Mouse (Mus musculus) limb, embryonic 14.5 days (tissue): ENCODE results near the gene Apoc3. TPM values are rescaled to one million over a fixed set of nuclear protein-coding genes. Genes with fewer than 3 reads are reported as not detected.
A peak's percentile ranks its signal among the peaks of the same experiment; 100 is the strongest.

Experiments used
- ATAC-seq: fragments of 200-750 bp; cut with Nextera tagmentation; 2 replicates; pipeline ENCODE4 v1.8.0; 2017; ENCODE audit warnings: low read depth, moderate number of reproducible peaks, moderate TSS enrichment; ENCODE audit not compliant: low FRiP score
- DNase-seq: peaks from one replicate; pipeline ENCODE4 v3.0.0-alpha.2; 2015; ENCODE audit warnings: low spot score
- H3K27ac ChIP-seq: fragments of 300-500 bp; sonication (generic); replicated peaks from 2 replicates; pipeline ENCODE4 v1.5.1; 2014; ENCODE audit warnings: low read depth, mild to moderate bottlenecking, low read length, moderate library complexity, mixed read lengths
- H3K27me3 ChIP-seq: fragments of 300-500 bp; sonication (generic); 2 replicates; pipeline ENCODE4 v1.6.1; 2014; ENCODE audit warnings: low read length, mixed read lengths; ENCODE audit not compliant: control insufficient read depth, insufficient read depth
- H3K36me3 ChIP-seq: fragments of 300-500 bp; sonication (generic); 2 replicates; pipeline ENCODE4 v1.6.1; 2014; ENCODE audit warnings: mild to moderate bottlenecking, low read length, moderate library complexity, mixed read lengths; ENCODE audit not compliant: control insufficient read depth, insufficient read depth
- H3K4me1 ChIP-seq: fragments of 300-500 bp; sonication (generic); 2 replicates; pipeline ENCODE4 v1.6.1; 2014; ENCODE audit warnings: antibody characterized with exemption, low read length, mixed read lengths; ENCODE audit not compliant: control insufficient read depth, insufficient read depth
- H3K4me2 ChIP-seq: fragments of 300-500 bp; sonication (generic); replicated peaks from 2 replicates; pipeline ENCODE4 v1.6.1; 2014; ENCODE audit warnings: low read depth, mild to moderate bottlenecking, low read length, moderate library complexity; ENCODE audit not compliant: severe bottlenecking
- H3K4me3 ChIP-seq: fragments of 300-500 bp; sonication (generic); replicated peaks from 2 replicates; pipeline ENCODE4 v1.5.1; 2014; ENCODE audit warnings: low read length
- H3K9ac ChIP-seq: fragments of 300-500 bp; sonication (generic); 2 replicates; pipeline ENCODE4 v1.6.1; 2014; ENCODE audit warnings: mild to moderate bottlenecking, low read depth, low read length, moderate library complexity; ENCODE audit not compliant: severe bottlenecking
- H3K9me3 ChIP-seq: fragments of 300-500 bp; sonication (generic); 2 replicates; pipeline ENCODE4 v1.6.1; 2016; ENCODE audit warnings: low read length; ENCODE audit not compliant: control insufficient read depth
- POLR2A ChIP-seq: fragments of 200-500 bp; IDR thresholded peaks from 2 replicates; pipeline ENCODE4 v1.8.0; 2012; ENCODE audit warnings: inconsistent platforms, mild to moderate bottlenecking, moderate library complexity, borderline replicate concordance; ENCODE audit not compliant: insufficient read depth, insufficient read length; ENCODE audit errors: extremely low read depth
- WGBS: fragments of 180-500 bp; shearing (Covaris S2); extraction: QIAGEN DNeasy Blood & Tissue Kit; methylation state at CpG from one replicate; pipeline ENCODE4 v1.1.7; 2014; 5-methylcytosine and 5-hydroxymethylcytosine counted together
- polyA plus RNA-seq, 2 experiments: library from polyadenylated mRNA; depleted of rRNA in 1 of 2; stranded (reverse) in 1 of 2; unstranded in 1 of 2; fragments of >200 nt; fragmentation: Nextera tagmentation in 1 of 2; extraction: Ambion mirVana in 1 of 2; gene quantifications; 2 replicates each; pipeline versions ENCODE4 v1.2.1 to v1.2.3; 2012 to 2014

Apoc3 gene
- polyA plus RNA-seq, 2 experiments, result not detected

DNA sequence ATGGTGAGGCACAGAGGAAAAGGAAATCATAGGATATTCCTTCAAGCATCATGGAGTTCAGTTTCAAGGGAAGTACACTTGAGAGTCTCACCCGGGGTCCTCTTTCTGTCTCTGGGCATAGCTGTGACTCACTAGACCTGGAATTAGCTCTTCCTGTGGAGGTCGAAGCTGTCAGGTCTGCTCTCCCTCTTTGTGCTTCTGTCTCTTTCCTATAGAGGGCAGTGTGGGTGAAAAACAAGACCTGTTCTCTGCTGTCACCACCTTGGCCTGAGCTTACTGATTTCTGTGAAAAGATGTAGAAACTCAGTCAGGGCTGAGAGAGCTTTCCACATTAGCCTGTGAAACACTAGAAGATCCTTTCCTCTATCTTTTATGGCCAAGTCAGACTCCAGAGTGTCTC, 50.2 kb downstream of the Apoc3 start:
- no peak for TF ChIP-seq POLR2A
- ATAC-seq (no peak), DNase-seq (no peak)
- no peaks in the 10 kb centered on the region for H3K4me1 ChIP-seq
- no peak overlapping the region for H3K27ac ChIP-seq
- 0 out of 2 replicates have a peak, but pooled peaks cover 4% of the 10 kb centered on the region for H3K36me3 ChIP-seq
- no peaks in the 10 kb centered on the region for H3K9me3 ChIP-seq
- 33% methylated on average over 2 of the region's 2 CpGs for whole genome bisulfite sequencing
- H3K27me3 ChIP-seq, result no peaks in the 10 kb centered on the region
- no peak overlapping the region for H3K4me3 ChIP-seq
- no peak overlapping the region for H3K4me2 ChIP-seq
- H3K9ac ChIP-seq, result no peak overlapping the region

DNA sequence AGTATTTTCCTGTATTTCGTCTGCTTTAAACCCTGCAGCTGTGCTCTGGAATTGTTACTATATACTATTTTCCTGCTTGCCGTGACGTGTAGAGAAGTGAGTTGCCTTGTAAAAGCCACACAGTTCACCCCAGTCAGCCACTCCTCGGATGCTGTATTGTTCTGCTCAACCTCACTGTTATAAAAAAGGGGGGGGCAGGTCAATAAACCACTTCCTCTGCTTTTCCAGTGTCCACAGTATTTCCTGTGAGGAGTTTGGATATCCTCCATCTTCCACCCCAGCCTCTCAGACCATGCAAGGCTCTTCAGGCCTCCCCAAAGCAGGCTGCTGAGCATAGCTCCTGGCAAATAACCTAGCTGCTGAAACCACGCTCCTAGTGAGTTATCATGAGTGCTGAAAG, 50.9 kb downstream of the Apoc3 start:
- H3K27ac ChIP-seq, result peak overlapping the region; percentile 6; the same call in 1 of the 2 replicates

More for the DNA sequence above, 50.9 kb downstream of the Apoc3 start:
- Histone ChIP-seq H3K9me3 (no peaks in the 10 kb centered on the region), H3K9ac (no peak overlapping the region), H3K4me3 (no peak overlapping the region), H3K36me3 (peaks cover 4% of the 10 kb centered on the region; the same call in 1 of the 2 replicates), H3K27me3 (no peaks in the 10 kb centered on the region), H3K4me2 (no peak overlapping the region), H3K4me1 (no peaks in the 10 kb centered on the region)
- 35% methylated on average over 5 of the region's 5 CpGs for WGBS
- ATAC-seq (no peak), DNase-seq (no peak)
- no peak for TF ChIP-seq POLR2A

Other genes starting within 250 kb of the Apoc3 start
- gene Pafah1b2, start 222.9 kb downstream of the Apoc3 start, polyA plus RNA-seq (2012; rRNA removed), result 70.1 and 87.2 TPM in 2 replicates
- 174 and 175 TPM in 2 replicates for gene Pafah1b2, start 222.9 kb downstream of the Apoc3 start, polyA plus RNA-seq (2014; fragmentation: Nextera tagmentation; extraction: Ambion mirVana)
- gene Sik3, start 222.8 kb downstream of the Apoc3 start, polyA plus RNA-seq (2012; rRNA removed), result 23.9 and 26.7 TPM in 2 replicates
- 13.7 and 15.1 TPM in 2 replicates for gene Sik3, start 222.8 kb downstream of the Apoc3 start, polyA plus RNA-seq (2014; fragmentation: Nextera tagmentation; extraction: Ambion mirVana)
- gene Apoa1, start 7.1 kb downstream of the Apoc3 start, polyA plus RNA-seq (2012; rRNA removed), result 9.3 and 11.4 TPM in 2 replicates
- gene Apoa1, start 7.1 kb downstream of the Apoc3 start, polyA plus RNA-seq (2014; fragmentation: Nextera tagmentation; extraction: Ambion mirVana), result 1.1 and 1.3 TPM in 2 replicates
- gene Apoa4, start 5.1 kb upstream of the Apoc3 start, polyA plus RNA-seq (2012; rRNA removed), result 1.4 and 2.8 TPM in 2 replicates
- gene Apoa4, start 5.1 kb upstream of the Apoc3 start, polyA plus RNA-seq (2014; fragmentation: Nextera tagmentation; extraction: Ambion mirVana), result not detected in 2 replicates
- not detected in 2 replicates for gene Apoa5, start 33.0 kb upstream of the Apoc3 start, polyA plus RNA-seq (2012; rRNA removed)
- not detected in 2 replicates for gene Apoa5, start 33.0 kb upstream of the Apoc3 start, polyA plus RNA-seq (2014; fragmentation: Nextera tagmentation; extraction: Ambion mirVana)
- 28.2 and 38.7 TPM in 2 replicates for gene Zpr1, start 37.4 kb upstream of the Apoc3 start, polyA plus RNA-seq (2012; rRNA removed)
- 54.2 and 59.9 TPM in 2 replicates for gene Zpr1, start 37.4 kb upstream of the Apoc3 start, polyA plus RNA-seq (2014; fragmentation: Nextera tagmentation; extraction: Ambion mirVana)
- gene Bud13, start 47.4 kb upstream of the Apoc3 start, polyA plus RNA-seq (2012; rRNA removed), result 23.1 and 23.4 TPM in 2 replicates
- gene Bud13, start 47.4 kb upstream of the Apoc3 start, polyA plus RNA-seq (2014; fragmentation: Nextera tagmentation; extraction: Ambion mirVana), result 19.2 and 23.7 TPM in 2 replicates
- gene 4931429L15Rik, start 84.3 kb upstream of the Apoc3 start, polyA plus RNA-seq (2012; rRNA removed), result not detected in 2 replicates
- gene 4931429L15Rik, start 84.3 kb upstream of the Apoc3 start, polyA plus RNA-seq (2014; fragmentation: Nextera tagmentation; extraction: Ambion mirVana), result not detected in 2 replicates